Mouse (Mus musculus) embryonic facial prominence, embryonic 10.5 days (tissue): ENCODE data around the gene Fxyd4. TPM values are rescaled to one million over a fixed set of nuclear protein-coding genes. Genes with fewer than 3 reads are reported as not detected.

Experiments
- DNase-seq: peaks from one replicate; pipeline ENCODE4 v3.0.0-alpha.2; 2017; ENCODE audit warnings: low spot score
- H3K27ac ChIP-seq: fragments of 300-500 bp; sonication (generic); replicated peaks from 2 replicates; pipeline ENCODE4 v1.5.1; 2016; ENCODE audit warnings: mild to moderate bottlenecking
- H3K27me3 ChIP-seq: fragments of 300-500 bp; sonication (generic); replicated peaks from 2 replicates; pipeline ENCODE4 v1.6.1; 2016; ENCODE audit warnings: low read depth, mild to moderate bottlenecking; ENCODE audit not compliant: poor library complexity, severe bottlenecking
- H3K36me3 ChIP-seq: fragments of 300-500 bp; sonication (generic); replicated peaks from 2 replicates; pipeline ENCODE4 v1.6.1; 2016; ENCODE audit warnings: mild to moderate bottlenecking, moderate library complexity
- H3K4me1 ChIP-seq: fragments of 300-500 bp; sonication (generic); 2 replicates; pipeline ENCODE4 v1.6.1; 2016
- H3K4me3 ChIP-seq: fragments of 300-500 bp; sonication (generic); 2 replicates; pipeline ENCODE4 v1.5.1; 2016; ENCODE audit warnings: mild to moderate bottlenecking, moderate library complexity
- H3K9me3 ChIP-seq: fragments of 300-500 bp; sonication (generic); 2 replicates; pipeline ENCODE4 v1.6.1; 2016; ENCODE audit warnings: mild to moderate bottlenecking
- WGBS: fragments of 180-500 bp; shearing (Covaris S2); methylation state at CpG from one replicate; pipeline ENCODE4 v1.1.7; 2016; 5-methylcytosine and 5-hydroxymethylcytosine counted together
- microRNA-seq: library from miRNA; unstranded; fragments of <30 nt; microRNA quantifications from one replicate; pipeline ENCODE4, GENCODE M21; 2017
- polyA plus RNA-seq: library from polyadenylated mRNA; unstranded; fragments of >200 nt; fragmentation: Nextera tagmentation; extraction: Ambion mirVana; gene quantifications from 2 replicates; pipeline ENCODE4 v1.2.1, GENCODE M21; 2016

Fxyd4 gene
- polyA plus RNA-seq, 1 experiment from 2014 or later: 2.5 TPM

GRCm38 (mm10) chr6:117900126-117901080, 37.1 kb downstream of the Fxyd4 start, which contains the start of gene Hnrnpf:
Gene Hnrnpf (plus strand): TSS chr6:117900324.
- Histone ChIP-seq H3K4me3 (no peak within 1 kb of the TSS), H3K36me3 (no peaks in the 10 kb centered on the region), H3K4me1 (peaks cover 3% of the 10 kb centered on the region), H3K27me3 (no peaks in the 10 kb centered on the region), H3K9me3 (no peaks in the 10 kb centered on the region), H3K27ac (no peak within 1 kb of the TSS)
- 78% methylated on average over 17 of the region's 17 CpGs for WGBS
- DNase-seq: no peak

- Histone ChIP-seq H3K4me1 (no peaks in the 10 kb centered on the region), H3K9me3 (no peaks in the 10 kb centered on the region), H3K27ac (no peak overlapping the region), H3K36me3 (no peaks in the 10 kb centered on the region), H3K27me3 (no peaks in the 10 kb centered on the region), H3K4me3 (no peak overlapping the region)
- no peak for DNase-seq
- 85% methylated on average over 5 of the region's 5 CpGs for WGBS
Observed at GRCm38 (mm10) chr6:117897800-117898199, 39.7 kb downstream of the Fxyd4 start.

GRCm38 (mm10) chr6:117893435-117893834, 44.1 kb downstream of the Fxyd4 start:
- Histone ChIP-seq H3K4me3 (no peak overlapping the region), H3K4me1 (peaks cover 3% of the 10 kb centered on the region; the same call in 1 of the 2 replicates), H3K36me3 (no peaks in the 10 kb centered on the region), H3K27me3 (no peaks in the 10 kb centered on the region), H3K9me3 (no peaks in the 10 kb centered on the region), H3K27ac (no peak overlapping the region)
- DNase-seq: no peak
- 92% methylated on average over 2 of the region's 2 CpGs for WGBS

- 71% methylated on average over 3 of the region's 3 CpGs for WGBS
- H3K9me3 ChIP-seq: no peaks in the 10 kb centered on the region
- H3K36me3 ChIP-seq: no peaks in the 10 kb centered on the region
- H3K4me3 ChIP-seq: no peak overlapping the region
- H3K4me1 ChIP-seq: peaks cover 3% of the 10 kb centered on the region; the same call in 1 of the 2 replicates
- H3K27me3 ChIP-seq: no peaks in the 10 kb centered on the region
- H3K27ac ChIP-seq: no peak overlapping the region
- DNase-seq: no peak
Observed at GRCm38 (mm10) chr6:117892386-117892785, 45.1 kb downstream of the Fxyd4 start.

GRCm38 (mm10) chr6:117891369-117892160, 45.9 kb downstream of the Fxyd4 start:
- DNase-seq: no peak
- Histone ChIP-seq H3K27ac (no peak overlapping the region), H3K4me1 (peaks cover 3% of the 10 kb centered on the region; the same call in 1 of the 2 replicates), H3K36me3 (no peaks in the 10 kb centered on the region), H3K9me3 (no peaks in the 10 kb centered on the region), H3K27me3 (no peaks in the 10 kb centered on the region), H3K4me3 (no peak overlapping the region)
- WGBS: 70% methylated on average over 14 of the region's 14 CpGs

- Histone ChIP-seq H3K27me3 (no peaks in the 10 kb centered on the region), H3K27ac (no peak overlapping the region), H3K4me3 (no peak overlapping the region), H3K36me3 (no peaks in the 10 kb centered on the region), H3K9me3 (no peaks in the 10 kb centered on the region), H3K4me1 (peaks cover 3% of the 10 kb centered on the region; the same call in 1 of the 2 replicates)
- 90% methylated on average over 6 of the region's 6 CpGs for WGBS
- no peak for DNase-seq
Observed at GRCm38 (mm10) chr6:117890257-117890656, 47.2 kb downstream of the Fxyd4 start.

- peaks cover 3% of the 10 kb centered on the region; the same call in 1 of the 2 replicates for H3K4me1 ChIP-seq
- H3K36me3 ChIP-seq: no peaks in the 10 kb centered on the region
- peak overlapping the region; percentile 35; the same call in 1 of the 2 replicates for H3K27ac ChIP-seq
- H3K27me3 ChIP-seq: no peaks in the 10 kb centered on the region
- H3K9me3 ChIP-seq: no peaks in the 10 kb centered on the region
- no peak overlapping the region for H3K4me3 ChIP-seq
- 63% methylated on average over 2 of the region's 2 CpGs for WGBS
- DNase-seq: no peak
Observed at GRCm38 (mm10) chr6:117888642-117889096, 48.8 kb downstream of the Fxyd4 start.

- Histone ChIP-seq H3K27me3 (no peaks in the 10 kb centered on the region), H3K4me3 (no peak overlapping the region), H3K9me3 (no peaks in the 10 kb centered on the region), H3K36me3 (no peaks in the 10 kb centered on the region), H3K27ac (peak overlapping the region; percentile 35; the same call in 1 of the 2 replicates), H3K4me1 (peaks cover 3% of the 10 kb centered on the region; the same call in 1 of the 2 replicates)
- 52% methylated on average over 1 of the region's 1 CpGs for WGBS
- DNase-seq: no peak
Observed at GRCm38 (mm10) chr6:117888032-117888431, 49.5 kb downstream of the Fxyd4 start.

GRCm38 (mm10) chr6:117885943-117886342, 51.5 kb downstream of the Fxyd4 start:
- no peak for DNase-seq
- no peaks in the 10 kb centered on the region for H3K27me3 ChIP-seq
- no peaks in the 10 kb centered on the region for H3K36me3 ChIP-seq
- WGBS: 88% methylated on average over 2 of the region's 2 CpGs
- H3K27ac ChIP-seq: no peak overlapping the region
- H3K9me3 ChIP-seq: no peaks in the 10 kb centered on the region
- peaks cover 5% of the 10 kb centered on the region; the same call in 1 of the 2 replicates for H3K4me1 ChIP-seq
- no peak overlapping the region for H3K4me3 ChIP-seq

Small RNA genes within 50 kb of the gene (microRNA-seq; reads per million reads assigned to microRNA genes)
- not detected for gene Gm25535

Other genes starting within 250 kb of the Fxyd4 start
- 115 and 127 TPM in 2 replicates for gene Zfp637, start 96.5 kb downstream of the Fxyd4 start, polyA plus RNA-seq
- 13.1 and 13.6 TPM in 2 replicates for gene Zfp239, start 75.6 kb downstream of the Fxyd4 start, polyA plus RNA-seq
- 874 and 878 TPM in 2 replicates for gene Hnrnpf, start 37.4 kb downstream of the Fxyd4 start, polyA plus RNA-seq
- 0.06 and 0.13 TPM in 2 replicates for gene Rasgef1a, start 73.7 kb upstream of the Fxyd4 start, polyA plus RNA-seq
- gene Csgalnact2, start 201.4 kb upstream of the Fxyd4 start, polyA plus RNA-seq: 6.6 TPM in 2 replicates